Mouse (Mus musculus) stomach, embryonic 14.5 days (tissue): ENCODE measurements around the gene Calhm1. TPM values are rescaled to one million over a fixed set of nuclear protein-coding genes. Genes with fewer than 3 reads are reported as not detected.

ENCODE experiments used
- ATAC-seq: fragments of 200-750 bp; cut with Nextera tagmentation; 2 replicates; pipeline ENCODE4 v1.8.0; 2017; ENCODE audit warnings: low read depth, moderate TSS enrichment; ENCODE audit not compliant: insufficient number of reproducible peaks, insufficient read depth, low FRiP score
- H3K27ac ChIP-seq: fragments of 300-500 bp; sonication (generic); 2 replicates; pipeline ENCODE4 v1.5.1; 2014; ENCODE audit warnings: mild to moderate bottlenecking, low read length, moderate library complexity, mixed read lengths
- H3K27me3 ChIP-seq: fragments of 300-500 bp; sonication (generic); 2 replicates; pipeline ENCODE4 v1.6.1; 2014; ENCODE audit warnings: low read length, control low read depth, mixed read lengths; ENCODE audit not compliant: control insufficient read depth, insufficient read depth
- H3K36me3 ChIP-seq: fragments of 300-500 bp; sonication (generic); 2 replicates; pipeline ENCODE4 v1.6.1; 2014; ENCODE audit warnings: mild to moderate bottlenecking, control low read depth, low read length, moderate library complexity, mixed read lengths; ENCODE audit not compliant: control insufficient read depth, insufficient read depth
- H3K4me1 ChIP-seq: fragments of 300-500 bp; sonication (generic); 2 replicates; pipeline ENCODE4 v1.6.1; 2014; ENCODE audit warnings: low read length, control low read depth, mixed read lengths; ENCODE audit not compliant: control insufficient read depth, insufficient read depth
- H3K4me2 ChIP-seq: fragments of 300-500 bp; sonication (generic); replicated peaks from 2 replicates; pipeline ENCODE4 v1.6.1; 2014; ENCODE audit warnings: low read depth, low read length, control low read depth
- H3K4me3 ChIP-seq: fragments of 300-500 bp; sonication (generic); 2 replicates; pipeline ENCODE4 v1.5.1; 2014; ENCODE audit warnings: low read depth, low read length, control low read depth
- H3K9ac ChIP-seq: fragments of 300-500 bp; sonication (generic); replicated peaks from 2 replicates; pipeline ENCODE4 v1.6.1; 2014; ENCODE audit warnings: low read depth, mild to moderate bottlenecking, control low read depth, low read length, moderate library complexity, mixed read lengths
- H3K9me3 ChIP-seq: fragments of 300-500 bp; sonication (generic); 2 replicates; pipeline ENCODE4 v1.6.1; 2016; ENCODE audit warnings: low read depth, low read length, control low read depth; ENCODE audit not compliant: control insufficient read depth
- WGBS: fragments of 180-500 bp; shearing (Covaris S2); extraction: QIAGEN DNeasy Blood & Tissue Kit; methylation state at CpG from one replicate; pipeline ENCODE4 v1.1.7; 2014; 5-methylcytosine and 5-hydroxymethylcytosine counted together
- polyA plus RNA-seq: library from polyadenylated mRNA; unstranded; fragments of >200 nt; fragmentation: Nextera tagmentation; extraction: Ambion mirVana; gene quantifications from 2 replicates; pipeline ENCODE4 v1.2.1, GENCODE M21; 2014

Calhm1 gene
- not detected in 2 replicates for polyA plus RNA-seq

- H3K27ac ChIP-seq, result no peak within 1 kb of the TSS
- no peaks in the 10 kb centered on the region for H3K36me3 ChIP-seq
- no peak within 1 kb of the TSS for H3K4me2 ChIP-seq
- H3K27me3 ChIP-seq, result no peaks in the 10 kb centered on the region
- ATAC-seq, result no peak
- WGBS, result 90% methylated on average over 6 of the region's 6 CpGs
- no peak within 1 kb of the TSS for H3K9ac ChIP-seq
- no peak within 1 kb of the TSS for H3K4me3 ChIP-seq
- no peaks in the 10 kb centered on the region for H3K9me3 ChIP-seq
- no peaks in the 10 kb centered on the region for H3K4me1 ChIP-seq
Observed at GRCm38 (mm10) chr19:47144154-47144553, at the start of gene Calhm1. TSS of gene Calhm1 (minus strand) at chr19:47144254.

GRCm38 (mm10) chr19:47192158-47192557 lies 48.1 kb upstream of the Calhm1 start:
- H3K4me3 ChIP-seq, result no peak overlapping the region
- no peak overlapping the region for H3K4me2 ChIP-seq
- no peak overlapping the region for H3K9ac ChIP-seq
- no peaks in the 10 kb centered on the region for H3K27me3 ChIP-seq
- H3K36me3 ChIP-seq, result no peaks in the 10 kb centered on the region
- H3K27ac ChIP-seq, result no peak overlapping the region
- ATAC-seq, result no peak
- H3K4me1 ChIP-seq, result no peaks in the 10 kb centered on the region
- WGBS, result 91% methylated on average over 5 of the region's 5 CpGs
- no peaks in the 10 kb centered on the region for H3K9me3 ChIP-seq

- no peaks in the 10 kb centered on the region for H3K4me1 ChIP-seq
- WGBS, result 82% methylated on average over 11 of the region's 11 CpGs
- no peaks in the 10 kb centered on the region for H3K9me3 ChIP-seq
- no peaks in the 10 kb centered on the region for H3K27me3 ChIP-seq
- ATAC-seq, result no peak
- no peak overlapping the region for H3K4me3 ChIP-seq
- H3K9ac ChIP-seq, result no peak overlapping the region
- H3K4me2 ChIP-seq, result no peak overlapping the region
- no peaks in the 10 kb centered on the region for H3K36me3 ChIP-seq
- H3K27ac ChIP-seq, result peak overlapping the region; percentile 39; the same call in 1 of the 2 replicates
Observed at GRCm38 (mm10) chr19:47188515-47189128, 44.6 kb upstream of the Calhm1 start.

- Histone ChIP-seq H3K4me2 (no peak overlapping the region), H3K27ac (no peak overlapping the region), H3K36me3 (no peaks in the 10 kb centered on the region), H3K9me3 (0 out of 2 replicates have a peak, but pooled peaks cover 2% of the 10 kb centered on the region), H3K27me3 (no peaks in the 10 kb centered on the region), H3K9ac (no peak overlapping the region), H3K4me3 (no peak overlapping the region), H3K4me1 (no peaks in the 10 kb centered on the region)
- ATAC-seq, result no peak
- WGBS, result 45% methylated on average over 15 of the region's 15 CpGs
Observed at GRCm38 (mm10) chr19:47186514-47187275, 42.6 kb upstream of the Calhm1 start.

- 59% methylated on average over 4 of the region's 4 CpGs for WGBS
- Histone ChIP-seq H3K27me3 (no peaks in the 10 kb centered on the region), H3K27ac (no peak overlapping the region), H3K4me3 (no peak overlapping the region), H3K4me2 (no peak overlapping the region), H3K9me3 (0 out of 2 replicates have a peak, but pooled peaks cover 2% of the 10 kb centered on the region), H3K4me1 (no peaks in the 10 kb centered on the region), H3K9ac (no peak overlapping the region), H3K36me3 (no peaks in the 10 kb centered on the region)
- no peak for ATAC-seq
Observed at GRCm38 (mm10) chr19:47184736-47185135, 40.7 kb upstream of the Calhm1 start.

GRCm38 (mm10) chr19:47184221-47184620 lies 40.2 kb upstream of the Calhm1 start:
- Histone ChIP-seq H3K27me3 (no peaks in the 10 kb centered on the region), H3K9me3 (0 out of 2 replicates have a peak, but pooled peaks cover 2% of the 10 kb centered on the region), H3K4me1 (no peaks in the 10 kb centered on the region), H3K9ac (no peak overlapping the region), H3K4me3 (no peak overlapping the region), H3K36me3 (no peaks in the 10 kb centered on the region), H3K27ac (no peak overlapping the region), H3K4me2 (no peak overlapping the region)
- no peak for ATAC-seq
- WGBS, result 67% methylated on average over 8 of the region's 8 CpGs

GRCm38 (mm10) chr19:47180011-47180410 lies 36.0 kb upstream of the Calhm1 start:
- Histone ChIP-seq H3K4me3 (peak overlapping the region; percentile 61; the same call in 1 of the 2 replicates), H3K4me1 (no peaks in the 10 kb centered on the region), H3K27ac (no peak overlapping the region), H3K4me2 (peak overlapping the region; percentile 98), H3K9me3 (0 out of 2 replicates have a peak, but pooled peaks cover 2% of the 10 kb centered on the region), H3K9ac (no peak overlapping the region), H3K27me3 (no peaks in the 10 kb centered on the region), H3K36me3 (no peaks in the 10 kb centered on the region)
- 21% methylated on average over 8 of the region's 8 CpGs for WGBS
- ATAC-seq, result no peak

GRCm38 (mm10) chr19:47179272-47179809 lies 35.3 kb upstream of the Calhm1 start:
- peak overlapping the region; percentile 98 for H3K4me2 ChIP-seq
- H3K9me3 ChIP-seq, result 0 out of 2 replicates have a peak, but pooled peaks cover 2% of the 10 kb centered on the region
- peak overlapping the region; percentile 61 for H3K4me3 ChIP-seq
- no peaks in the 10 kb centered on the region for H3K36me3 ChIP-seq
- peak overlapping the region; percentile 55 for H3K9ac ChIP-seq
- H3K27me3 ChIP-seq, result no peaks in the 10 kb centered on the region
- H3K27ac ChIP-seq, result no peak overlapping the region; the same call in 1 of the 2 replicates
- no peaks in the 10 kb centered on the region for H3K4me1 ChIP-seq
- ATAC-seq, result no peak
- under 1% methylated on average over 41 of the region's 42 CpGs for WGBS
